In genomic region chr5:124221037-124221735, GRCm38 (mm10) we compare ENCODE assay signal across 8 mouse cellular contexts. TPM values are rescaled to one million over a fixed set of nuclear protein-coding genes. Genes with fewer than 3 reads are reported as not detected.
DNase-seq lines count a peak whose midpoint lies in the region; ATAC-seq and TF ChIP-seq lines count a peak whose summit lies in the region.

No protein-coding gene starts in this region.

- 52% methylated on average over 7 of the region's 7 CpGs for WGBS in midbrain, embryonic 15.5 days
- WGBS in midbrain, embryonic 11.5 days = 79% methylated on average over 7 of the region's 7 CpGs
- WGBS in heart, embryonic 10.5 days = 70% methylated on average over 7 of the region's 7 CpGs

- H3K4me3 ChIP-seq in midbrain, embryonic 15.5 days = no peak overlapping the region
- no peak overlapping the region for H3K4me3 ChIP-seq in midbrain, embryonic 11.5 days (ENCODE audit: low read depth, low read length)
- no peak overlapping the region for H3K4me3 ChIP-seq in heart, embryonic 10.5 days
- H3K4me3 ChIP-seq in layer of hippocampus, adult 2 months = no peak overlapping the region; the same call in 1 of the 2 replicates

- H3K4me1 ChIP-seq in midbrain, embryonic 15.5 days = peaks cover 17% of the 10 kb centered on the region
- H3K4me1 ChIP-seq in midbrain, embryonic 11.5 days (ENCODE audit: control insufficient read depth, insufficient read depth, low read length) = no peaks in the 10 kb centered on the region
- H3K4me1 ChIP-seq in heart, embryonic 10.5 days = peaks cover 85% of the 10 kb centered on the region

- peak; percentile 39 for TF ChIP-seq CTCF in layer of hippocampus, adult 2 months (conservative IDR thresholded peaks at IDR 0.05)

- peak overlapping the region; percentile 18; the same call in 1 of the 2 replicates for H3K27ac ChIP-seq in midbrain, embryonic 15.5 days
- no peak overlapping the region for H3K27ac ChIP-seq in midbrain, embryonic 11.5 days (ENCODE audit: low read depth, low read length)
- peak overlapping the region; percentile 59 for H3K27ac ChIP-seq in heart, embryonic 10.5 days
- H3K27ac ChIP-seq in layer of hippocampus, adult 2 months = peak overlapping the region; percentile 98

- DNase-seq in midbrain, embryonic 11.5 days (ENCODE audit: low spot score, missing footprints) = no peak
- DNase-seq in cerebellum, postnatal 25 days = peak; percentile 37 to 43
- no peak for DNase-seq in heart, embryonic 10.5 days (ENCODE audit: low spot score)
- peak; percentile 81 to 95 for DNase-seq in layer of hippocampus, adult 2 months (ENCODE audit: low spot score in 2 of 2)
- peak; percentile 83 for DNase-seq in lung, postnatal 25 days (ENCODE audit: low spot score)
- DNase-seq in urinary bladder, postnatal 4 days (ENCODE audit: low spot score in 2 of 2) = peak; percentile 69 to 70

- no peaks in the 10 kb centered on the region for H3K9me3 ChIP-seq in midbrain, embryonic 15.5 days
- H3K9me3 ChIP-seq in midbrain, embryonic 11.5 days (ENCODE audit: control insufficient read depth, low read length) = no peaks in the 10 kb centered on the region
- H3K9me3 ChIP-seq in heart, embryonic 10.5 days = no peaks in the 10 kb centered on the region

- no peaks in the 10 kb centered on the region for H3K27me3 ChIP-seq in midbrain, embryonic 15.5 days (replicated peaks)
- H3K27me3 ChIP-seq in midbrain, embryonic 11.5 days (ENCODE audit: control insufficient read depth, insufficient read depth, low read length) = no peaks in the 10 kb centered on the region
- no peaks in the 10 kb centered on the region for H3K27me3 ChIP-seq in heart, embryonic 10.5 days (ENCODE audit: insufficient read depth, poor library complexity, severe bottlenecking)

- no peak overlapping the region for H3K9ac ChIP-seq in midbrain, embryonic 15.5 days
- no peak overlapping the region for H3K9ac ChIP-seq in midbrain, embryonic 11.5 days (ENCODE audit: low read length)

- H3K4me2 ChIP-seq in midbrain, embryonic 15.5 days = no peak overlapping the region
- H3K4me2 ChIP-seq in midbrain, embryonic 11.5 days = no peak overlapping the region

- no peak for ATAC-seq in midbrain, embryonic 15.5 days (replicated peaks)
- no peak for ATAC-seq in midbrain, embryonic 11.5 days (ENCODE audit: low FRiP score)
- ATAC-seq in megakaryocyte, adult 5-6 weeks (ENCODE audit: poor library complexity, severe bottlenecking) = no peak

- no peaks in the 10 kb centered on the region for H3K36me3 ChIP-seq in midbrain, embryonic 15.5 days (replicated peaks)
- H3K36me3 ChIP-seq in midbrain, embryonic 11.5 days (ENCODE audit: control insufficient read depth, insufficient read depth, low read length) = no peaks in the 10 kb centered on the region
- H3K36me3 ChIP-seq in heart, embryonic 10.5 days = no peaks in the 10 kb centered on the region

RNA-seq across cellular contexts. Expression of gene Pitpnm2, which starts 28.4 kb away (rescaled TPM):
- polyA plus RNA-seq in midbrain, embryonic 15.5 days (2015; fragmentation: Nextera tagmentation; extraction: Ambion mirVana) = 11.8 and 13.0 TPM in 2 replicates
- 4.6 and 5.0 TPM in 2 replicates for polyA plus RNA-seq in midbrain, embryonic 11.5 days (2014; fragmentation: Nextera tagmentation; extraction: Ambion mirVana)
- polyA plus RNA-seq in heart, embryonic 10.5 days (2016; fragmentation: Nextera tagmentation; extraction: Ambion mirVana) = 4.8 and 6.1 TPM in 2 replicates
- 100 to 1,000 TPM; 379 to 394 TPM for total RNA-seq in layer of hippocampus, adult 2 months (2021)
- total RNA-seq in megakaryocyte, adult 5-6 weeks (2015) = 3.3 and 3.5 TPM in 2 replicates
- total RNA-seq in megakaryocyte, adult 5-6 weeks (2017) = 1.2 and 7.6 TPM in 2 replicates

Comparison
In these comparisons a context has a peak if more than half of its experiments do, and no peak if none do; other contexts are left out.
1. DNase-seq: peak in cerebellum, postnatal 25 days (2 of 2), layer of hippocampus, adult 2 months (2 of 2), lung, postnatal 25 days (single experiment) and urinary bladder, postnatal 4 days (2 of 2); none in midbrain, embryonic 11.5 days (single experiment) and heart, embryonic 10.5 days (single experiment).